Mouse (Mus musculus): ENCODE measurements at regions not wholly inside any gene's neighbourhood (a gene's known extent, or its start where the extent isn't known, plus 50 kb on each side); places are given as distances from the start of the nearest gene placed in this dataset.

- Histone ChIP-seq H3K4me1 (replicated peaks; ENCODE audit: control insufficient read depth, insufficient read depth, low read length) (no peaks in the 10 kb centered on the region), H3K4me2 (ENCODE audit: low read length) (no peak overlapping the region), H3K36me3 (ENCODE audit: control insufficient read depth, insufficient read depth, low read length) (no peaks in the 10 kb centered on the region), H3K27ac (ENCODE audit: low read depth) (no peak overlapping the region), H3K9ac (ENCODE audit: low read length) (no peak overlapping the region), H3K9me3 (ENCODE audit: control insufficient read depth, low read length) (no peaks in the 10 kb centered on the region), H3K4me3 (ENCODE audit: low read depth, low read length) (no peak overlapping the region), H3K27me3 (replicated peaks; ENCODE audit: control insufficient read depth, insufficient read depth, low read length) (no peaks in the 10 kb centered on the region)
- no peak for DNase-seq (ENCODE audit: low spot score)
- no peak for ATAC-seq (replicated peaks; ENCODE audit: low FRiP score, low TSS enrichment, low read depth)
- 72% methylated on average over 9 of the region's 9 CpGs for WGBS
Observed at GRCm38 (mm10) chr10:84069806-84070205, 347.1 kb downstream of the 1500009L16Rik start.

GRCm38 (mm10) chr10:84072866-84073483 lies 350.3 kb downstream of the 1500009L16Rik start:
- DNase-seq (ENCODE audit: low spot score), result no peak
- H3K27ac ChIP-seq (ENCODE audit: low read depth), result no peak overlapping the region
- WGBS, result 70% methylated on average over 12 of the region's 12 CpGs
- peaks cover 9% of the 10 kb centered on the region for H3K9me3 ChIP-seq (ENCODE audit: control insufficient read depth, low read length)
- no peak overlapping the region for H3K4me2 ChIP-seq (ENCODE audit: low read length)
- no peak for ATAC-seq (replicated peaks; ENCODE audit: low FRiP score, low TSS enrichment, low read depth)
- no peaks in the 10 kb centered on the region for H3K27me3 ChIP-seq (replicated peaks; ENCODE audit: control insufficient read depth, insufficient read depth, low read length)
- H3K36me3 ChIP-seq (ENCODE audit: control insufficient read depth, insufficient read depth, low read length), result no peaks in the 10 kb centered on the region
- no peak overlapping the region for H3K9ac ChIP-seq (ENCODE audit: low read length)
- no peak overlapping the region for H3K4me3 ChIP-seq (ENCODE audit: low read depth, low read length)
- no peaks in the 10 kb centered on the region for H3K4me1 ChIP-seq (replicated peaks; ENCODE audit: control insufficient read depth, insufficient read depth, low read length)

- Histone ChIP-seq H3K4me3 (ENCODE audit: low read depth, low read length) (no peak overlapping the region), H3K9ac (ENCODE audit: low read length) (no peak overlapping the region), H3K27ac (ENCODE audit: low read depth) (no peak overlapping the region), H3K27me3 (replicated peaks; ENCODE audit: control insufficient read depth, insufficient read depth, low read length) (no peaks in the 10 kb centered on the region), H3K36me3 (ENCODE audit: control insufficient read depth, insufficient read depth, low read length) (no peaks in the 10 kb centered on the region), H3K4me1 (replicated peaks; ENCODE audit: control insufficient read depth, insufficient read depth, low read length) (no peaks in the 10 kb centered on the region), H3K4me2 (ENCODE audit: low read length) (no peak overlapping the region), H3K9me3 (ENCODE audit: control insufficient read depth, low read length) (peaks cover 9% of the 10 kb centered on the region)
- 55% methylated on average over 4 of the region's 4 CpGs for WGBS
- no peak for DNase-seq (ENCODE audit: low spot score)
- ATAC-seq (replicated peaks; ENCODE audit: low FRiP score, low TSS enrichment, low read depth), result no peak
Observed at GRCm38 (mm10) chr10:84075581-84075980, 352.9 kb downstream of the 1500009L16Rik start.

- Histone ChIP-seq H3K4me1 (replicated peaks; ENCODE audit: control insufficient read depth, insufficient read depth, low read length) (no peaks in the 10 kb centered on the region), H3K27ac (ENCODE audit: low read depth) (no peak overlapping the region), H3K9ac (ENCODE audit: low read length) (no peak overlapping the region), H3K27me3 (replicated peaks; ENCODE audit: control insufficient read depth, insufficient read depth, low read length) (no peaks in the 10 kb centered on the region), H3K36me3 (ENCODE audit: control insufficient read depth, insufficient read depth, low read length) (no peaks in the 10 kb centered on the region), H3K4me2 (ENCODE audit: low read length) (no peak overlapping the region), H3K9me3 (ENCODE audit: control insufficient read depth, low read length) (peaks cover 9% of the 10 kb centered on the region), H3K4me3 (ENCODE audit: low read depth, low read length) (no peak overlapping the region)
- ATAC-seq (replicated peaks; ENCODE audit: low FRiP score, low TSS enrichment, low read depth) (no peak), DNase-seq (ENCODE audit: low spot score) (no peak)
- WGBS, result 82% methylated on average over 6 of the region's 6 CpGs
Observed at GRCm38 (mm10) chr10:84080236-84080635, 357.6 kb downstream of the 1500009L16Rik start.

GRCm38 (mm10) chr10:84081673-84082072 lies 358.7 kb downstream of the Nuak1 start:
- Histone ChIP-seq H3K36me3 (ENCODE audit: control insufficient read depth, insufficient read depth, low read length) (no peaks in the 10 kb centered on the region), H3K9me3 (ENCODE audit: control insufficient read depth, low read length) (peaks cover 9% of the 10 kb centered on the region), H3K27ac (ENCODE audit: low read depth) (no peak overlapping the region), H3K9ac (ENCODE audit: low read length) (no peak overlapping the region), H3K4me3 (ENCODE audit: low read depth, low read length) (no peak overlapping the region), H3K4me2 (ENCODE audit: low read length) (no peak overlapping the region), H3K27me3 (replicated peaks; ENCODE audit: control insufficient read depth, insufficient read depth, low read length) (no peaks in the 10 kb centered on the region), H3K4me1 (replicated peaks; ENCODE audit: control insufficient read depth, insufficient read depth, low read length) (no peaks in the 10 kb centered on the region)
- ATAC-seq (replicated peaks; ENCODE audit: low FRiP score, low TSS enrichment, low read depth) (no peak), DNase-seq (ENCODE audit: low spot score) (no peak)
- WGBS, result 28% methylated on average over 6 of the region's 6 CpGs

GRCm38 (mm10) chr10:84087528-84087927 lies 352.9 kb downstream of the Nuak1 start:
- 81% methylated on average over 5 of the region's 5 CpGs for WGBS

GRCm38 (mm10) chr10:84087929-84088328 lies 352.5 kb downstream of the Nuak1 start:
- 89% methylated on average over 3 of the region's 3 CpGs for WGBS
- no peaks in the 10 kb centered on the region for H3K9me3 ChIP-seq (ENCODE audit: control insufficient read depth, low read length)
- ATAC-seq (replicated peaks; ENCODE audit: low FRiP score, low TSS enrichment, low read depth) (no peak), DNase-seq (ENCODE audit: low spot score) (no peak)
- H3K36me3 ChIP-seq (ENCODE audit: control insufficient read depth, insufficient read depth, low read length), result no peaks in the 10 kb centered on the region
- H3K27me3 ChIP-seq (replicated peaks; ENCODE audit: control insufficient read depth, insufficient read depth, low read length), result no peaks in the 10 kb centered on the region
- H3K27ac ChIP-seq (ENCODE audit: low read depth), result no peak overlapping the region
- no peaks in the 10 kb centered on the region for H3K4me1 ChIP-seq (replicated peaks; ENCODE audit: control insufficient read depth, insufficient read depth, low read length)
- no peak overlapping the region for H3K4me2 ChIP-seq (ENCODE audit: low read length)
- no peak overlapping the region for H3K4me3 ChIP-seq (ENCODE audit: low read depth, low read length)
- no peak overlapping the region for H3K9ac ChIP-seq (ENCODE audit: low read length)

More at GRCm38 (mm10) chr10:84087528-84087927, 352.9 kb downstream of the Nuak1 start:
- Histone ChIP-seq H3K27me3 (replicated peaks; ENCODE audit: control insufficient read depth, insufficient read depth, low read length) (no peaks in the 10 kb centered on the region), H3K9ac (ENCODE audit: low read length) (no peak overlapping the region), H3K4me1 (replicated peaks; ENCODE audit: control insufficient read depth, insufficient read depth, low read length) (no peaks in the 10 kb centered on the region), H3K27ac (ENCODE audit: low read depth) (no peak overlapping the region), H3K9me3 (ENCODE audit: control insufficient read depth, low read length) (no peaks in the 10 kb centered on the region), H3K36me3 (ENCODE audit: control insufficient read depth, insufficient read depth, low read length) (no peaks in the 10 kb centered on the region), H3K4me2 (ENCODE audit: low read length) (no peak overlapping the region), H3K4me3 (ENCODE audit: low read depth, low read length) (no peak overlapping the region)
- DNase-seq (ENCODE audit: low spot score), result no peak
- no peak for ATAC-seq (replicated peaks; ENCODE audit: low FRiP score, low TSS enrichment, low read depth)

GRCm38 (mm10) chr10:84088799-84089778 lies 351.3 kb downstream of the Nuak1 start:
- H3K9me3 ChIP-seq (ENCODE audit: control insufficient read depth, low read length), result no peaks in the 10 kb centered on the region
- H3K4me2 ChIP-seq (ENCODE audit: low read length), result no peak overlapping the region
- H3K36me3 ChIP-seq (ENCODE audit: control insufficient read depth, insufficient read depth, low read length), result no peaks in the 10 kb centered on the region
- ATAC-seq (replicated peaks; ENCODE audit: low FRiP score, low TSS enrichment, low read depth) (no peak), DNase-seq (ENCODE audit: low spot score) (no peak)
- H3K4me1 ChIP-seq (replicated peaks; ENCODE audit: control insufficient read depth, insufficient read depth, low read length), result no peaks in the 10 kb centered on the region
- no peak overlapping the region for H3K9ac ChIP-seq (ENCODE audit: low read length)
- H3K4me3 ChIP-seq (ENCODE audit: low read depth, low read length), result no peak overlapping the region
- H3K27ac ChIP-seq (ENCODE audit: low read depth), result no peak overlapping the region
- WGBS, result 79% methylated on average over 18 of the region's 18 CpGs
- H3K27me3 ChIP-seq (replicated peaks; ENCODE audit: control insufficient read depth, insufficient read depth, low read length), result no peaks in the 10 kb centered on the region

Measured in intestine, embryonic 14.5 days (tissue).